Mouse (Mus musculus) kidney, postnatal 25 days (tissue): ENCODE measurements around the gene Ndufv3.
A peak's percentile ranks its signal among the peaks of the same experiment; 100 is the strongest.

Experiments used
- DNase-seq, 2 experiments: peaks; one replicate each; pipeline ENCODE4 v3.0.0; 2021; ENCODE audit warnings: mixed read lengths in 2 of 2

Ndufv3 gene

DNA sequence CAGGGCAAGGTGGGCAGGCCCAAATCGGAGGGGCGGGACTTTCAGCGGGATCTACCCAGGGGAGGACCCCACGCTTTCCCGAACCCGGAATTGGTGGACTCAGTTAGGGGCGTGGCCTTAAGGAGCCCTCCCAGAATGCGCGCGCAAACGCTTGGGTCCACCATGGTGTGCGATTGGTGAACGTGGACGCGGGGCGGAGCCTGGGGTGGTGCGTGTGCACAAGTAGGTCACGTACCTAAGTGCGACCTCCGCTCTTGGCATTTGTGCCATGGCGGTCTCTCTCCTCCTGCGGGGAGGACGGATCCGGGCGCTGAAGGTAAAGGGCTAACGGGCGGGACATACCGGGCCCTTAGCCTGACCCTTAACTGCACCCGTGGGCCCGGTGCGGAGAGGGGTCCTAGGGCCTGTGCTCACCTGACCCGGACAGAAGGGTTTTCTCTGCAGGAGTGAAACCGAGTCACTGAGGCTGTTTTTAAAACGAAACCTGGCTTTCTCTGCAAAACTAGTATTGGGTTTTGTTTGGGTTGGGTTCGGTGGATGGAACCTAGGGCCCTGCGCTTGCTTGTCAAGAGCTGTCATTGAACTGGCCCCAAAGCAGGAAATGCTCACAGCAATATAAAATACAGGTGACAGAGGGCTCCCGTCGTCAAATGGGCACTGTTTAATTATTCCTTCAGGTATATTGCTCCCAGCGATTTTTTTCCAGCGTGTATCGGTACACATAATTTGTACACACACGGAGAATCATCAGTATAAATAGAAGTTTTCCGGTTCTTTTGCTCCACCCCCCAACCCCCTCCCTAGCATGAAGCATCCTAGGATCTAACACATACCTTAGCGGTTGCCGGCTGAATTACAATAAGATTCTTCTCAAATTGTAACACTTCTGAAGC, at the start of gene Ndufv3, which contains the start of gene Wdr4:
Ndufv3 (plus strand) TSS at position 170 of the 893 bp plus-strand sequence.
Wdr4 (minus strand) TSS at position 35 of the 893 bp plus-strand sequence.
- DNase-seq: peak; percentile 100

DNA sequence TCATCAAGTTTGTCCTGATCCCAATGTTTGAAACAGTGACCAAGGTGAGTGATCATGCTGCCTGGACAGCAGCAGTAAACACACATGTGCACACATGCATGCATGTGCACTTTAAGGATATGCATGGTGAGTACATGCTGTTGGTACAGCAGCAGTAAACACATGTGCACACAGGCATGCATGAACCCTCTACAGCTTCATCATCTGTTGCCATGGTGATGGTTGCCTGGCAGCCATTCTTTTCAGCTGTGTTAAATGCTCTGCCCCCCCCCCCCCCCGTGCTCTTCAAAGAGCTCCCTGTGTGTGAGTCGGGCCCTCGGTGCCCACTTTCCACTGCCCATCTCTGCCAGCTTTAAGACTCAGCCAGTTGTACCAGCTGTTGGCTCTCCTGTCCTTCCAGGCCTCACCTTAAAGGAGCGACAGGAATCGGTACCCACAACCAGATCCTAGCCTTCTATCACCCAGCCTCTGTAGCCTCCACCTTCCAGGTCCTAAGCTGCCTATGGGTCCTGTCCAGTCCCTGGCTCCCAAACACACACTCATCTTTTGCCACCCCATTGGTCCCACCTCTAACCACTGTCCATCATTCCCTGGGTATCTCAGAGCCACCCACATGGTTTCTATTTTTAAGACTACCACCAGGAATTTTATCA, 49.0 kb upstream of the Ndufv3 start:
- no peak for DNase-seq

GRCm38 (mm10) chr17:31474388-31474787, 45.5 kb upstream of the Ndufv3 start:
- DNase-seq: no peak

DNA sequence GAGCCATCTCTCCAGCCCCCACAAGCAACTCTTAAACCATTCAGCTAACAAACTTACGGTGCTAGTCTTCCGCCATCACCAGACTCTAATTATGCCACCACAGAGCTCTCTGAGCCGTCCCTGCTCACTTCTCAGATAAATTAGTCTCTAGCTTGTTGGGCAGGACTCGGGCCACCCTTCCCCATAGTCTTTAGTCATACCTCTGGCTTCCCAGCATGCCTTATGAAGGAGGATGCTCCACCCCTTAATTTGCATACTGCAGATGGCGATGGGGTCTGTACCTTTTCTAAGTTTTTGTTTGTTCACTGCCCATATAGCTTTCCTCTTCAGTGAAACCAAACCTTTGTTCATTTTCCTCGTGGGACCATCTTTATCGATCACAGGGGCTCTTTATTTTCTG, 41.3 kb upstream of the Ndufv3 start:
- no peak for DNase-seq

DNA sequence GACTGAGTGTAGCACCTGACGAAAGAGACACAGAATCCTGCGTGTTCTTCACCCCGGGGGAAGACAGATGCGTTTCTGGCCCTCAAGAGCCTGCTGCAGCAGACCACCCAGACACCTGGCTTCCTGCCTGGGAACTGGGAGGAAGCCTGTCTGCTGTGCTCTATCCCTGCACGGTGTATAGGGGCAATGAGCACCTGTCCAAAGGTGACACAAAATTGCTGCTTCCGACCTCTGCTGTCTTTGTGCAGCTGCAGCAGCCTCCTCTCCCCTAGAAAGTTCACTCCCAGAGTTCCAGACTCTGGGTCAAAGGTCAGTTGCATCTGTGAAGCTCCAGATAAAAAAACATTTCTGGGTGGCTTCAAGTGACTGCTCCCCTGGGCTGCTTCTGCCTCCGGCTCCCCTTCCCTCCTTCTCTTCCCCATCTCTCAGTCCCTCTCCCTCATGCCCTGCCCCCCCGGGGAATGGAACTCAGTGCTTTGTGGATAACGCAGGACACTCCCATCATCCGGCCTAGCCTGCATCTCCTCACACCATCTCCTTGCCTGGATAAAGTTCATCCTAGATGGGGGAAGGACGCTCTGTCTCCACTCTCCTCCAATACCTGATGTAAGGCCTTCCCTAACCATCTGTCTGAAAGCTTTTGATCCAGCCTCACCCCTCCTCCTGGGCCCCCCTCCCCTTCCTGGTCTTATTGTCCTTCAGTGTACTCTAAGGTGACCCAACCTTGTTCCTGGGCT, 40.6 kb upstream of the Ndufv3 start:
- DNase-seq: peak in 1 of 2 experiments; percentile 47

DNA sequence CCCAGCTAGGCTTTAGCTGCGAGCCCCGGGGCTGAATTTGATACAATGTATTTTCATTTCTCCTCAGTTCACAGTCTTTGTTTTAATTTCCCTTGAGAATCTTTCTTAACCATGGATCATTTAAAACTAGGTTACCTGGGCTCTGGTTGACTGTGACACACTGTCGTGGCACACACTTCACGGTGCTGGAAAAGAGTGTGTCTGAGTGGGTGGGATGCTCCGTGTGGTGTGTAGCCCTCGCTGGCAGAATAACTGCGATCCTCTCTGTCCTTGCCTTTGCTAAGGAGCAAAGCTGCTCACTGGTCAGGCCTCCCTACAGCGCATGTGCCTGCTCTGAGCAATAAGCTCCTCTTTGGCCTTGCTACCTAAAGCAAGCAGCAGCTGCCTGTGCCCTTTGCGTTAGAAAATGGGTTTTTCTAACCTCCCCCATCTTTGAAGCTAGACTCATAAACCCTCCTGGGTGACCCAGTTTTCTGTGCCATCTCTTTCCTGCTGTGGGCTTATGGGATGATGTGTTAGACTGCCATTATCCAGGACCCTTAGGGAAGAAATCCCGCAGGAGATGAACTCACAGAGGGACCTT, 33.2 kb upstream of the Ndufv3 start:
- DNase-seq: no peak

- peak; percentile 33 to 66 for DNase-seq
Observed at GRCm38 (mm10) chr17:31487433-31488060, 32.4 kb upstream of the Ndufv3 start.

DNA sequence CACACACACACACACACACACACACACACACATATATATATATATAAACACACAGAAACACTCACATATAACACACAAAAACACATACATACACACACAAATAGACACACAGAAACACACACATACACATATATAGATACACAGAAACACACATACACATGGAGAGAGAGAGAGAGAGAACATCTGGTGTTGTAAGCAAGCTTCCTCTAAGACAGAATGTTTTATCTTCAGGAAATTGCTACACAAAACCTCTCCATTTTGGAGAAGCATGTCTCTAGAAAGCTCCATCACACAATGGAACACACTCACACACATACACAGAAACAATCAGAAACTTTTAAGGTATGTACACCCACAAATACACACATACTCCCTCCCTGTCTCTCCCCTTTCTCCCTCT, 28.6 kb upstream of the Ndufv3 start:
- DNase-seq: no peak

DNA sequence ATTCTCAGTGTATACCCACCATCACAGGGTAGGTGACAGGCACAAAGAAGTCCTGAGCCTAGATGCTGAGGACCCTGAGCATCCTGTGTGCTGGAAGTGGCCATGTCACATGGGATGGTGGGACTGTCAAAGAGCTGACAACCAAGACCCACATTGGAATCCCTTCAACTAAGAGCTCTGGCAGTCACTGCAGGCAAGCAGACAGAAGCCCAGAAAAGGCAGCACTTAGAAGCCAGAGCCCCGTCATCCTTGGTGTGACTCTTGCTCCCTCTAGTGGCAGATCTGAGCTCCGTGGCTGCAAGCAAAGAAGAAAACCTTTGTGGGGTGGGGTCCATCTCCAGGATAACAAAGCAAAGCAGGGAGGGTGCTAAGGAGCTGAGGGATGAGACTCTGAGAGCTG, 27.5 kb upstream of the Ndufv3 start:
- peak; percentile 73 to 81 for DNase-seq

DNA sequence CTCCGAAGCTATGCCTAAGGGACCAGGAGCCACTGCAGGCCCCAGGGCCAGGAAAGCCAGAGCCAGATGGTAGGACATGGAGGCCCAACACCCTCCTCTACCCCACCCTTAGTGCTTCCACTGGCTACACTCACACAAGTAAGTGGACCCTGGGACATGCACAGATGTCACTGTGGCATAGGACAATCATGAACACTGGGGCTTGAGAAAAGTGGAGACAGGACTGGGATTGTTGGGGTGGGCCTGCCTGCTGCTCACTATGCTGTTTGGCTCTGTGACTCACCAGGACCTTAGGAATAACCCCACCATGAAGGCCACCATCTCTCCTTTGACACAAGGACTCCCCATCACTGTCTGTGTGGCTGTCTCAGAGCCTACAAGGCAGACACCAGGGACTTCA, 24.9 kb upstream of the Ndufv3 start:
- no peak for DNase-seq

GRCm38 (mm10) chr17:31497726-31498125, 22.2 kb upstream of the Ndufv3 start:
- no peak for DNase-seq

DNA sequence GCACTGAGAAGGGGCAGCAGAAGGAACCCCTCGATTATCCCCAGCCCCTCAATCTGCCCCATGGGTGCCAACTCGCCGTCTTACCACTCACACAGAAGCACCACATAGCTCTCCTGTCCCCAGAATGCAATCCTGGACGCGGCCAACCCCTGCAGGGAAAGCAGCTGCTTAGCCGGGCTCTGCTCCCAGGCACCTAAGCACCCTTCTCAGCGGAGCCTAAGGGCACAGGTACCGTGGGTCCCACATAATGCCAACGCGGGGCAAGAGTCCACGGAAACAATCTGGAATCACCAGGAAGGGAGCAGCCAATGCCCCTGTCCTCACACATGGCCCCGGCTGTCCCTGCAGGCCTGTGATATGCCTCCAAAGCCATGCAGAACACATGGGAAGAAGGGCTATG, 20.2 kb upstream of the Ndufv3 start:
- no peak for DNase-seq

DNA sequence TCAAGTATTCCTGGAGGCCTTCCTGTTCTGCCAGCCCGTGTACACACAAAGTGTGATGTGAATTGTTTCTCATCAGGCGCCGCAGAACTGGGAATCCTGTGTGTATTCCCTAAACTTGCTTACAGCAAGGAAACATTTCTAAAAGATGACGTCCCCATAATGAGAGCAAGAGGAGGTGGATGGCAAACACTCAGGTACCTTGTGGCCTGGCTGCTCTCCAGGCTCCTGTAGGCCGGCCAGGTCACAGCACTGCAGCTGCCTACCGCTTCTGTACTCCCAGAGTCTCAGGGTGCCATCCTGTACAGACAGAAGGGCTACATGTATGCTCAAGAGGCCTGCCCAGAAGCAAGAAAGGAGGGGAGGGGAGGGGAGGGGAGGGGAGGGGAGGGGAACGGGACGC, 19.5 kb upstream of the Ndufv3 start:
- no peak for DNase-seq

- no peak for DNase-seq
Observed at GRCm38 (mm10) chr17:31500908-31501307, 19.0 kb upstream of the Ndufv3 start.

DNA sequence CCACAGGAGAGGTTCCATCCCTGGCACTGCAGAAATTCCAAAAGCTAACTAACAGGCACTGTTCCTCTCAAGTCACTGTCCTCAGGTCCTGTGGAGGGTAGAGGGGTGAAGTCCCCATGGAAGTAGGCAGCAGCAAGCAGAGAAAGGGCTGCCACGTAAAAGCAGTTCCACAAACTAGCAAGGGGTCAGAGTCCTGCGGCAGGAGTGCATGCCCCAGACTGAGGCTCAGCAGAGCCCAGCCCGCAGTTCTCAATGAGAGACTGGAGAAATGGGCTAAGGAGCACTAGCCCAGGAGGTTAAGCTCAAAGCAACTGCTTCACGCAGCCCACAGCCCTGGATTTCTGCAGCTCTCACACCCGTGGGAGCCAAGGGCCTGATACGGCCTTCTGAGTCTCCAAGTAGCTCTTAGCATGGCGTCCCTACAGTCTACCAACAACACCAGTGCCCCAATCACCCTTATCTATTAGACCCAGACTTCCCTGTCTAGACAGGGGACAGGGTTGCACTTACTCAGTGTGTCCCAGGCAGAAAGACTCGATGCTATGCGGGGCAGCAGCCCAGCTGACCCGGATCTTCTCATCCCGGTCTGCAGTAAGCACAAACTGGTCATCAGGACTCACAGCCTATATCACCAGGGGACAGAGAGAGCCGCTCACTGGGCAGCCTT, 17.5 kb upstream of the Ndufv3 start:
- DNase-seq: peak; percentile 46 to 67

DNA sequence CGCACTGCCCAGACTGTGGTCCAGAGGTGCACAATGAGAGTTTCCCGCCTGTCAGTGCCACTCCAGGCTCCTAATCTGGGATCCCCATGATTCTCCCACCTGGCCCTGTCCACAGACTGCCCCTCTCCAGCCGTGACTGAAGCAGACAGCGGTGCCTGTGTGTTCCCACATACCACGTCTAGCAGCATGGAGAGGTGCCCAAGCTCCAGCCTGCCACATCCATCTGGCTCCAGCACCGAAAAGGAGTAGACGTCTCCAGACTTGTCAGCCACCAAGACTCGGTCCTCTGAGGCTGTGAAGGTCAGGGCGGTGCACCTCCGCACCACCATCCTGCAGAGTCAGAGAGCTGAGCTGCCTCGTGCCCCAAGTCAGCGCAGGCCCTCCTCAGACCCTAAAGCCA, 16.6 kb upstream of the Ndufv3 start:
- DNase-seq: no peak

DNA sequence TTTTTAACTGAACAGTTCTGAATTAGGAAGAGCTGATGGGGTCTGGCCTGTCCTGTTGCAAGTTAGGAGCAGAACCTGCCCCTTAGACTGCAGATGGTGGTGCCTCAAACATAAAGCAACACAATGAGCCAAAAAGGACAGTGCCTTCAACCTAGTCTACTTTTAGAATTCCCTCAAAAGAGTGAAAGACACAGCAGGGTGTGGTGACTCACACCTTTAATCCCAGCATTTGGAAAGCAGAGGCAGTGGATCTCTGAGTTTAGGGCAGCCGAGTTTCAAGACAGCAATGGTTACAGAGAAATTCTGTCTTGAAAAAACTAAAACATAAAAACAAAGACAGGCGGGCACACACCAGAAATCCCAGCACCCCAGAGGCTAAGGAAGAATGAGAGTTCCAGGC, 16.0 kb upstream of the Ndufv3 start:
- no peak for DNase-seq

GRCm38 (mm10) chr17:31505013-31505412, 14.9 kb upstream of the Ndufv3 start:
- peak; percentile 80 to 92 for DNase-seq

GRCm38 (mm10) chr17:31506282-31506681, 13.6 kb upstream of the Ndufv3 start:
- DNase-seq: peak; percentile 65 to 88

DNA sequence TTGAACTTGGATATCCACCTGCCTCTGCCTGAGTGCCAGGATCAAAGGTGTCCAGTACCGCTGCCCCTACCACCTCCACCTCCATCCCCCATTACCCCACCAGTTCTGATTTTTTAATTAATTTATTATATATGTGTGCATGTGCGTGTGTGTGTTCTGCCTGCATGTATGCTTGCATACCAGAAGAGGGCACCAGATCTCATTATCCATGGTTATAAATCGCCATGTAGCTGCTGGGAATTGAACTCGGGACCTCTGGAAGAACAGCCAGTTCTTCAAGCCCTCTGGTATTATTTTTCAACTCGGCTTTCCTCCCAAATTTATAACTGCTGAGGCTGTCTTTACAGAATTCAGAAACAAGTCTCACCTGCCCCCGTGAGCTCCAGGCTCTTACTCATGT, 9.0 kb upstream of the Ndufv3 start:
- no peak for DNase-seq

DNA sequence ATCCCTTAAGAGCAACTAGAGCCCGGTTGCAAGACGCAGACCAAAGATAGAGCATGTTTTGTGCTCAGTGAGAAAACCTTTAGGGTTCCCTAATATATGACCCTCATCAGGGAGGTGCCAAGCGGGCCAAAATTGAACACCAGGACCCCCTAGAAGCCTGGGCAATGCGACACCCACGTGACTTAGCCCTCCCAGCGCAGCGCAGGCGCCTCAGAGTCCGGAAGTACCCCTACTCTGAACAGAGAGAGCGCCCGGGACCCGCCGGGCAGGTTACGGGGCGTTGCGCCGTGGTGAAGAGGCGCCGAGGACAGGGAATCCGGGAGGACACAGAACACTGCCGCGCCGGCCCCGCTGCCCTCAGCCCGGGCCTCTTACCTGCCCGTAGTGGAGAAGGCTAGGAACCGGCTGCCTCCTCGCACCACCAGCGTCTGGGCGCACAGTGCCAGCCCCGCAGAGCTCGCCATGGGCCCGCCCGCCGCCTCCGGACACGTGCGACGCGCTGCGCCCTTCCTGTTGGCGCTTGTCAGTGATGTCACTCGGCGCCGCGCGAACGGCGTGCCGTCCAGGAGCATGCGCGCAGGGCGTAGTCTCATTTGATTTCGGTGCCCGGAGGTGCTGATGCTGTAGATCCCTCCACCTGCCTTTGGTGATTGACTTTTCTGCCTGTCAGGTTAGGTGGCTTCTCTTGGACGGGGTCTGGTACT, 8.0 kb upstream of the Ndufv3 start:
- peak; percentile 85 to 93 for DNase-seq
